In genomic region chr11:33162998-33163506, GRCm38 (mm10) we compare ENCODE assay signal across 8 mouse cellular contexts. TPM values are rescaled to one million over a fixed set of nuclear protein-coding genes. Genes with fewer than 3 reads are reported as not detected.
DNase-seq lines count a peak whose midpoint lies in the region; ATAC-seq and TF ChIP-seq lines count a peak whose summit lies in the region.

Gene Npm1 (minus strand): TSS chr11:33163206.

- H3K27me3 ChIP-seq in CH12.LX (replicated peaks), result no peaks in the 10 kb centered on the region
- H3K27me3 ChIP-seq in forebrain, embryonic 11.5 days (ENCODE audit: control insufficient read depth, insufficient read depth, low read length), result no peaks in the 10 kb centered on the region
- no peaks in the 10 kb centered on the region for H3K27me3 ChIP-seq in heart, embryonic 16.5 days (ENCODE audit: control insufficient read depth, insufficient read depth, low read length)
- H3K27me3 ChIP-seq in liver, embryonic 15.5 days, result peaks cover 9% of the 10 kb centered on the region; the same call in 1 of the 2 replicates
- no peaks in the 10 kb centered on the region for H3K27me3 ChIP-seq in neural tube, embryonic 12.5 days (replicated peaks)

- TF ChIP-seq RAD21 in CH12.LX (IDR thresholded peaks at IDR 0.05; ENCODE audit: low read depth, low read length), result no peak

- peak within 1 kb of the TSS; percentile 43 for H3K27ac ChIP-seq in CH12.LX (ENCODE audit: insufficient read depth, low read depth)
- H3K27ac ChIP-seq in forebrain, embryonic 11.5 days (ENCODE audit: low read depth, low read length), result peak within 1 kb of the TSS; percentile 82
- peak within 1 kb of the TSS; percentile 89 for H3K27ac ChIP-seq in heart, embryonic 16.5 days (ENCODE audit: low read length)
- peak within 1 kb of the TSS; percentile 89 for H3K27ac ChIP-seq in liver, embryonic 15.5 days (replicated peaks)
- H3K27ac ChIP-seq in neural tube, embryonic 12.5 days, result peak within 1 kb of the TSS; percentile 91

- TF ChIP-seq POLR2A in CH12.LX (IDR thresholded peaks at IDR 0.05; ENCODE audit: low read depth, low read length), result peak; percentile 99

- in situ Hi-C loops in CH12.LX (cut with MboI; ENCODE audit: low pct_ligation_motif_present, low pct_unique_long_range_greater_than_20kb, low sequenced_read_pairs), result no loop called here

- H3K36me3 ChIP-seq in CH12.LX (replicated peaks in 1 of 2; ENCODE audit: control insufficient read depth in 1 of 2, insufficient read depth in 1 of 2, low read length in 1 of 2), result peaks cover 16 to 41% of the 10 kb centered on the region in 2 experiments
- H3K36me3 ChIP-seq in forebrain, embryonic 11.5 days (ENCODE audit: control insufficient read depth, insufficient read depth, low read length), result peaks cover 5% of the 10 kb centered on the region
- peaks cover 18% of the 10 kb centered on the region for H3K36me3 ChIP-seq in heart, embryonic 16.5 days (ENCODE audit: control insufficient read depth, insufficient read depth)
- peaks cover 31% of the 10 kb centered on the region for H3K36me3 ChIP-seq in liver, embryonic 15.5 days (replicated peaks)
- H3K36me3 ChIP-seq in neural tube, embryonic 12.5 days, result peaks cover 29% of the 10 kb centered on the region

- peaks cover 43% of the 10 kb centered on the region for H3K79me2 ChIP-seq in CH12.LX (replicated peaks; ENCODE audit: control insufficient read depth, extremely low read depth, insufficient read depth, poor library complexity, severe bottlenecking)

- no peak for TF ChIP-seq EP300 in CH12.LX (IDR thresholded peaks at IDR 0.05; ENCODE audit: low read length)

- peaks cover 0 to 16% of the 10 kb centered on the region in 2 experiments; a peak in 2 of 4 replicates for H3K4me1 ChIP-seq in CH12.LX (ENCODE audit: control insufficient read depth in 1 of 2, insufficient read depth in 2 of 2)
- no peaks in the 10 kb centered on the region; the same call in 1 of the 2 replicates for H3K4me1 ChIP-seq in forebrain, embryonic 11.5 days (replicated peaks; ENCODE audit: control insufficient read depth, insufficient read depth, low read length)
- H3K4me1 ChIP-seq in heart, embryonic 16.5 days (ENCODE audit: control insufficient read depth, insufficient read depth, low read length), result peaks cover 15% of the 10 kb centered on the region
- H3K4me1 ChIP-seq in liver, embryonic 15.5 days (replicated peaks), result peaks cover 28% of the 10 kb centered on the region
- peaks cover 11% of the 10 kb centered on the region; the same call in 1 of the 2 replicates for H3K4me1 ChIP-seq in neural tube, embryonic 12.5 days

- H3K9me3 ChIP-seq in CH12.LX (replicated peaks; ENCODE audit: low read length), result no peaks in the 10 kb centered on the region
- no peaks in the 10 kb centered on the region for H3K9me3 ChIP-seq in forebrain, embryonic 11.5 days (ENCODE audit: control insufficient read depth, low read length)
- no peaks in the 10 kb centered on the region for H3K9me3 ChIP-seq in heart, embryonic 16.5 days (replicated peaks; ENCODE audit: control insufficient read depth, low read length)
- H3K9me3 ChIP-seq in liver, embryonic 15.5 days (replicated peaks), result no peaks in the 10 kb centered on the region
- no peaks in the 10 kb centered on the region for H3K9me3 ChIP-seq in neural tube, embryonic 12.5 days

- peak within 1 kb of the TSS; percentile 94 for H3K9ac ChIP-seq in CH12.LX (ENCODE audit: insufficient read depth, low read depth)
- H3K9ac ChIP-seq in forebrain, embryonic 11.5 days (ENCODE audit: low read length), result peak within 1 kb of the TSS; percentile 97
- peak within 1 kb of the TSS; percentile 85 for H3K9ac ChIP-seq in heart, embryonic 16.5 days (ENCODE audit: low read length)
- H3K9ac ChIP-seq in liver, embryonic 15.5 days, result peak within 1 kb of the TSS; percentile 87
- H3K9ac ChIP-seq in neural tube, embryonic 12.5 days, result peak within 1 kb of the TSS; percentile 93

- dilution Hi-C loops in CH12.LX (cut with MboI; ENCODE audit: extremely low pct_ligation_motif_present, extremely low pct_unique_long_range_greater_than_20kb, low sequenced_read_pairs), result no loop called here

- peak; percentile 100 for DNase-seq in CH12.LX (ENCODE audit: extremely low read depth)
- peak; percentile 98 for DNase-seq in c-Kit-positive CD71-positive TER-119-negative erythroid progenitor cells, embryonic 14.5 days (ENCODE audit: low read depth)
- DNase-seq in forebrain, embryonic 11.5 days (ENCODE audit: low spot score), result peak; percentile 100
- peak; percentile 99 for DNase-seq in kidney, postnatal 36 days
- DNase-seq in telencephalon, adult 2 months (ENCODE audit: low read depth, low spot score), result peak; percentile 98

- WGBS in forebrain, embryonic 11.5 days, result 4% methylated on average over 45 of the region's 49 CpGs
- whole genome bisulfite sequencing in heart, embryonic 16.5 days, result 3% methylated on average over 49 of the region's 49 CpGs
- 3% methylated on average over 49 of the region's 49 CpGs for WGBS in liver, embryonic 15.5 days (ENCODE audit: insufficient replicate concordance)
- 5% methylated on average over 49 of the region's 49 CpGs for WGBS in neural tube, embryonic 12.5 days

- TF ChIP-seq CTCF in CH12.LX (conservative IDR thresholded peaks at IDR 0.05 in 1 of 2, IDR thresholded peaks at IDR 0.05 in 1 of 2; ENCODE audit: low read depth in 2 of 2, low read length in 2 of 2), result no peak

- H3K4me3 ChIP-seq in CH12.LX (replicated peaks in 1 of 3; ENCODE audit: low read depth in 2 of 3, low read length in 2 of 3, poor library complexity in 1 of 3), result peak within 1 kb of the TSS; percentile 71 to 86 (median 74)
- peak within 1 kb of the TSS; percentile 98 for H3K4me3 ChIP-seq in forebrain, embryonic 11.5 days (ENCODE audit: low read depth, low read length)
- peak within 1 kb of the TSS; percentile 91 for H3K4me3 ChIP-seq in heart, embryonic 16.5 days (ENCODE audit: low read length)
- H3K4me3 ChIP-seq in liver, embryonic 15.5 days (replicated peaks), result peak within 1 kb of the TSS; percentile 93
- peak within 1 kb of the TSS; percentile 76 for H3K4me3 ChIP-seq in neural tube, embryonic 12.5 days

- peak within 1 kb of the TSS; percentile 35 for H3K4me2 ChIP-seq in CH12.LX (ENCODE audit: insufficient read depth, low read depth, poor library complexity, severe bottlenecking)
- peak within 1 kb of the TSS; percentile 76 for H3K4me2 ChIP-seq in forebrain, embryonic 11.5 days (ENCODE audit: low read depth, low read length, severe bottlenecking)
- H3K4me2 ChIP-seq in heart, embryonic 16.5 days (ENCODE audit: low read depth, low read length), result peak within 1 kb of the TSS; percentile 90
- peak within 1 kb of the TSS; percentile 97 for H3K4me2 ChIP-seq in liver, embryonic 15.5 days
- peak within 1 kb of the TSS; percentile 89 for H3K4me2 ChIP-seq in neural tube, embryonic 12.5 days (replicated peaks)

- ATAC-seq in forebrain, embryonic 11.5 days (replicated peaks; ENCODE audit: low FRiP score), result peak; percentile 97
- peak; percentile 97 for ATAC-seq in heart, embryonic 16.5 days (replicated peaks; ENCODE audit: extremely low read depth, insufficient read depth, low FRiP score)
- ATAC-seq in liver, embryonic 15.5 days (ENCODE audit: insufficient read depth), result peak; percentile 95
- ATAC-seq in neural tube, embryonic 12.5 days (ENCODE audit: low FRiP score, low read depth), result peak; percentile 96

TF ChIP-seq in CH12.LX, 34 proteins besides CTCF, POLR2A, EP300 and RAD21 (continues in another document):
- TF ChIP-seq MXI1 (IDR thresholded peaks at IDR 0.05; ENCODE audit: low read depth, low read length), result peak; percentile 19
- TF ChIP-seq ZMIZ1 (IDR thresholded peaks at IDR 0.05; ENCODE audit: low read depth, low read length), result peak; percentile 99
- TF ChIP-seq E2F4 (IDR thresholded peaks at IDR 0.05; ENCODE audit: insufficient replicate concordance, low read depth, low read length), result peak; percentile 95
- no peak for TF ChIP-seq SMC3 (IDR thresholded peaks at IDR 0.05; ENCODE audit: low read depth, low read length)
- peak; percentile 9; the same call in 1 of the 2 replicates for TF ChIP-seq RCOR1 (conservative IDR thresholded peaks at IDR 0.05; ENCODE audit: low read depth, low read length)
- TF ChIP-seq POLR2AphosphoS2 (IDR thresholded peaks at IDR 0.05; ENCODE audit: low read depth, low read length), result peak; percentile 100
- TF ChIP-seq KAT2A (IDR thresholded peaks at IDR 0.05; ENCODE audit: insufficient replicate concordance, low read length), result peak; percentile 74; the same call in 1 of the 2 replicates
- TF ChIP-seq MAZ (IDR thresholded peaks at IDR 0.05; ENCODE audit: low read depth, low read length), result peak; percentile 84
- TF ChIP-seq CHD1 (IDR thresholded peaks at IDR 0.05; ENCODE audit: low read depth, low read length), result no peak
- peak; percentile 34; the same call in 1 of the 2 replicates for TF ChIP-seq MEF2A (IDR thresholded peaks at IDR 0.05; ENCODE audit: borderline replicate concordance, low read depth, low read length)
- TF ChIP-seq ZKSCAN1 (IDR thresholded peaks at IDR 0.05; ENCODE audit: borderline replicate concordance, low read depth, low read length), result no peak
- TF ChIP-seq USF1 (IDR thresholded peaks at IDR 0.05; ENCODE audit: low read depth, low read length), result no peak
- TF ChIP-seq NELFE (IDR thresholded peaks at IDR 0.05; ENCODE audit: low read depth, low read length), result peak; percentile 100
- TF ChIP-seq HCFC1 (IDR thresholded peaks at IDR 0.05; ENCODE audit: low read depth, low read length), result peak; percentile 73
- no peak for TF ChIP-seq PAX5 (IDR thresholded peaks at IDR 0.05; ENCODE audit: low read length)
- TF ChIP-seq BHLHE40 (IDR thresholded peaks at IDR 0.05; ENCODE audit: low read depth, low read length), result peak; percentile 39; the same call in 1 of the 2 replicates
- TF ChIP-seq ZNF384 (IDR thresholded peaks at IDR 0.05; ENCODE audit: low read depth, low read length), result no peak
- TF ChIP-seq MAFK (IDR thresholded peaks at IDR 0.05; ENCODE audit: insufficient replicate concordance, low read length), result no peak
- TF ChIP-seq MYC (IDR thresholded peaks at IDR 0.05; ENCODE audit: low read depth, low read length), result peak; percentile 75; the same call in 1 of the 2 replicates
- no peak; the same call in 1 of the 2 replicates for TF ChIP-seq IRF4 (IDR thresholded peaks at IDR 0.05; ENCODE audit: low read depth, low read length)
- TF ChIP-seq JUND (conservative IDR thresholded peaks at IDR 0.05; ENCODE audit: low read depth, low read length), result no peak
- 0 out of 2 replicates have a peak, but pooled peaks have one; percentile 51 for TF ChIP-seq MAX (IDR thresholded peaks at IDR 0.05; ENCODE audit: low read length)

RNA-seq across cellular contexts. Expression of gene Npm1, which starts in this region (rescaled TPM):
- total RNA-seq in CH12.LX (2012; rRNA removed) (3,603 and 3,941 TPM in 2 replicates), CH12.LX (2014; rRNA removed) (8,076 and 8,441 TPM in 2 replicates)
- polyA plus RNA-seq in CH12.LX (2012; ENCODE audit: insufficient read length, low read depth), result 6,953 and 7,125 TPM in 2 replicates
- 1,065 and 1,104 TPM in 2 replicates for polyA plus RNA-seq in forebrain, embryonic 11.5 days (2014; fragmentation: Nextera tagmentation; extraction: Ambion mirVana)
- 424 and 467 TPM in 2 replicates for polyA plus RNA-seq in heart, embryonic 16.5 days (2015; fragmentation: Nextera tagmentation; extraction: Ambion mirVana)
- polyA plus RNA-seq in liver, embryonic 15.5 days (2015; fragmentation: Nextera tagmentation; extraction: Ambion mirVana), result 345 and 399 TPM in 2 replicates
- 614 and 622 TPM in 2 replicates for polyA plus RNA-seq in neural tube, embryonic 12.5 days (2016; fragmentation: Nextera tagmentation; extraction: Ambion mirVana)

Comparison
In these comparisons a context has a peak if more than half of its experiments do, and no peak if none do; other contexts are left out.
1. Peak in every context shown above with its lines: DNase-seq, ATAC-seq, H3K4me3 ChIP-seq and H3K27ac ChIP-seq.
2. H3K4me2 ChIP-seq: peak in every context shown above with its lines; median percentile 97 in liver, embryonic 15.5 days; 90 in heart, embryonic 16.5 days; 89 in neural tube, embryonic 12.5 days; 76 in forebrain, embryonic 11.5 days; 35 in CH12.LX.